Mouse (Mus musculus) hindbrain, embryonic 11.5 days (tissue): ENCODE results near the gene Akap10. TPM values are rescaled to one million over a fixed set of nuclear protein-coding genes. Genes with fewer than 3 reads are reported as not detected.
"Not testable (repeated sequence)": the region's sequence is repeated elsewhere in the genome, so short reads cannot be mapped to it uniquely, and the experiment has no call there.

Experiments used
- ATAC-seq: fragments of 200-750 bp; cut with Nextera tagmentation; 2 replicates; pipeline ENCODE4 v1.8.0; 2017; ENCODE audit warnings: mild to moderate bottlenecking, moderate TSS enrichment, moderate library complexity; ENCODE audit not compliant: low FRiP score
- DNase-seq: peaks from one replicate; pipeline ENCODE4 v3.0.0-alpha.2; 2015; ENCODE audit warnings: low spot score
- H3K27ac ChIP-seq: fragments of 300-500 bp; sonication (generic); 2 replicates; pipeline ENCODE4 v1.5.1; 2014; ENCODE audit warnings: mild to moderate bottlenecking, low read depth, low read length
- H3K27me3 ChIP-seq: fragments of 300-500 bp; sonication (generic); 2 replicates; pipeline ENCODE4 v1.6.1; 2014; ENCODE audit warnings: mild to moderate bottlenecking, low read length, moderate library complexity, mixed read lengths; ENCODE audit not compliant: control insufficient read depth, insufficient read depth
- H3K36me3 ChIP-seq: fragments of 300-500 bp; sonication (generic); 2 replicates; pipeline ENCODE4 v1.6.1; 2014; ENCODE audit warnings: mild to moderate bottlenecking, low read length, moderate library complexity, mixed read lengths; ENCODE audit not compliant: control insufficient read depth, insufficient read depth
- H3K4me1 ChIP-seq: fragments of 300-500 bp; sonication (generic); replicated peaks from 2 replicates; pipeline ENCODE4 v1.6.1; 2014; ENCODE audit warnings: low read length, mixed read lengths; ENCODE audit not compliant: control insufficient read depth, insufficient read depth
- H3K4me2 ChIP-seq: fragments of 300-500 bp; sonication (generic); replicated peaks from 2 replicates; pipeline ENCODE4 v1.6.1; 2014; ENCODE audit warnings: mild to moderate bottlenecking, low read depth, low read length
- H3K4me3 ChIP-seq: fragments of 300-500 bp; sonication (generic); 2 replicates; pipeline ENCODE4 v1.5.1; 2014; ENCODE audit warnings: low read depth, low read length
- H3K9ac ChIP-seq: fragments of 300-500 bp; sonication (generic); 2 replicates; pipeline ENCODE4 v1.6.1; 2014; ENCODE audit warnings: low read depth, low read length
- H3K9me3 ChIP-seq: fragments of 300-500 bp; sonication (generic); 2 replicates; pipeline ENCODE4 v1.6.1; 2016; ENCODE audit warnings: low read length; ENCODE audit not compliant: control insufficient read depth
- WGBS: fragments of 180-500 bp; shearing (Covaris S2); extraction: QIAGEN DNeasy Blood & Tissue Kit; methylation state at CpG from one replicate; pipeline ENCODE4 v1.1.7; 2014; 5-methylcytosine and 5-hydroxymethylcytosine counted together
- polyA plus RNA-seq: library from polyadenylated mRNA; unstranded; fragments of >200 nt; fragmentation: Nextera tagmentation; extraction: Ambion mirVana; gene quantifications from 2 replicates; pipeline ENCODE4 v1.2.1, GENCODE M21; 2014

Gene Akap10
- polyA plus RNA-seq, 1 experiment from 2014 or later, result 17.1 TPM

DNA sequence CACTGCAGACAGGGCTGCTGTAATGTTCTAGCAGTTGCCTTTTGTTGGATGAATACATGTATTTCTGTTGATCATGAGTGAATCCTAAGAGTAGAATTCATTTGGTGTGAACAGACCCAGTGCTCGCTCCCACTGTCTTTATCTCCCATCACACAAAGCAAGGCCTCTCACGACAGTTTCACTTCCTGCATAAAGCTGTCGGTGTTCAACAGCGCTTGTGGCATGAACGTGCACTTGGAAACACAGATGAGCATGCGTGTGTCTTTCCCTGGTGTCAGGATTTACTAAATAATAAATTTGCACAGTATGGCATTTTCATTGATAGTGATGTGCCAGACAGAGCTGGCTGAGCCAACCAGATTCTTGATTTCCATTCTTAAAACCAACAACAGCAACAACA is 32.6 kb upstream of the Akap10 start:
- H3K4me1 ChIP-seq, result no peaks in the 10 kb centered on the region
- H3K36me3 ChIP-seq, result no peaks in the 10 kb centered on the region
- WGBS, result 85% methylated on average over 6 of the region's 6 CpGs
- no peak overlapping the region for H3K4me2 ChIP-seq
- no peak for ATAC-seq
- H3K4me3 ChIP-seq, result no peak overlapping the region
- no peak overlapping the region for H3K9ac ChIP-seq
- no peak overlapping the region for H3K27ac ChIP-seq
- H3K9me3 ChIP-seq, result no peaks in the 10 kb centered on the region
- H3K27me3 ChIP-seq, result peaks cover 3% of the 10 kb centered on the region; the same call in 1 of the 2 replicates
- DNase-seq, result no peak

DNA sequence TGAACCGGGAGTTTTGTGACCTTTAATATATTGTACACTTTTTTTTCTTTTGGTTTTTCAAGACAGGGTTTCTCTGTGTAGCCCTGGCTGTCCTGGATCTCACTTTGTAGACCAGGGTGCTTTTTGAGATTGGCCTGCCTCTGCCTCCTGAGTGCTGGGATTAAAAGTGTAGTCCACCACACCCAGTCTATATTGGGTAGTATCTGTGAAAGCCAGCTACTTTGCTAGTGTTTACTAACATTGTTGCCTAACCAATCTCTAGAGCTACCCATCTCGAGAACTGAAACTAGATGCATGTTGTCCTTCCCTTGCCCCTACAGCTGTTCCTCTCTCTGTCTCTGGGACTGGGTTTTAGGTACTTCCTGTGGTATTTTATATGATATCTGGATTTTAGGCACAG is 30.0 kb upstream of the Akap10 start:
- peaks cover 9% of the 10 kb centered on the region for H3K27me3 ChIP-seq
- WGBS, result 81% methylated on average over 2 of the region's 2 CpGs
- H3K4me1 ChIP-seq, result no peaks in the 10 kb centered on the region
- no peak for ATAC-seq
- H3K36me3 ChIP-seq, result no peaks in the 10 kb centered on the region
- no peak for DNase-seq
- no peaks in the 10 kb centered on the region for H3K9me3 ChIP-seq
- no peak overlapping the region for H3K4me2 ChIP-seq
- H3K4me3 ChIP-seq, result no peak overlapping the region
- no peak overlapping the region for H3K9ac ChIP-seq
- no peak overlapping the region for H3K27ac ChIP-seq

GRCm38 (mm10) chr11:61958706-61959105 is 28.7 kb upstream of the Akap10 start:
- WGBS, result 60% methylated on average over 6 of the region's 6 CpGs
- not testable (repeated sequence) for H3K4me1 ChIP-seq, ATAC-seq

GRCm38 (mm10) chr11:61957296-61957813 is 27.3 kb upstream of the Akap10 start:
- Histone ChIP-seq H3K9ac (no peak overlapping the region), H3K36me3 (no peaks in the 10 kb centered on the region), H3K4me2 (peak overlapping the region; percentile 100), H3K9me3 (no peaks in the 10 kb centered on the region), H3K27me3 (peaks cover 9% of the 10 kb centered on the region), H3K4me1 (no peaks in the 10 kb centered on the region), H3K4me3 (peak overlapping the region; percentile 68), H3K27ac (no peak overlapping the region)
- WGBS, result 5% methylated on average over 25 of the region's 25 CpGs
- ATAC-seq, result no peak; the same call in 1 of the 2 replicates
- DNase-seq, result peak; percentile 44

More at GRCm38 (mm10) chr11:61958706-61959105, 28.7 kb upstream of the Akap10 start:
- not testable (repeated sequence) for H3K9me3 ChIP-seq, H3K36me3 ChIP-seq, H3K27me3 ChIP-seq, H3K4me3 ChIP-seq, H3K27ac ChIP-seq, H3K4me2 ChIP-seq, H3K9ac ChIP-seq, DNase-seq

- Histone ChIP-seq H3K9ac (peak within 1 kb of the TSS; percentile 47; the same call in 1 of the 2 replicates), H3K4me3 (peak within 1 kb of the TSS; percentile 68), H3K9me3 (no peaks in the 10 kb centered on the region), H3K4me2 (peak within 1 kb of the TSS; percentile 100), H3K27ac (no peak within 1 kb of the TSS), H3K4me1 (no peaks in the 10 kb centered on the region), H3K27me3 (peaks cover 9% of the 10 kb centered on the region), H3K36me3 (no peaks in the 10 kb centered on the region)
- ATAC-seq (peak; percentile 92), DNase-seq (peak; percentile 97)
- under 1% methylated on average over 53 of the region's 58 CpGs for WGBS
Observed at GRCm38 (mm10) chr11:61956572-61957295, 26.7 kb upstream of the Akap10 start, which contains the start of gene Specc1. Specc1 (plus strand) TSS chr11:61956763.

- Histone ChIP-seq H3K27me3 (peaks cover 9% of the 10 kb centered on the region), H3K27ac (no peak overlapping the region), H3K9ac (no peak overlapping the region), H3K36me3 (no peaks in the 10 kb centered on the region), H3K4me3 (no peak overlapping the region), H3K4me1 (no peaks in the 10 kb centered on the region), H3K9me3 (no peaks in the 10 kb centered on the region), H3K4me2 (no peak overlapping the region)
- DNase-seq, result no peak
- ATAC-seq, result peak; percentile 27; the same call in 1 of the 2 replicates
- 77% methylated on average over 6 of the region's 6 CpGs for WGBS
Observed at GRCm38 (mm10) chr11:61955951-61956350, 25.9 kb upstream of the Akap10 start.

- DNase-seq, result no peak
- ATAC-seq, result no peak
- no peak overlapping the region for H3K9ac ChIP-seq
- no peaks in the 10 kb centered on the region for H3K9me3 ChIP-seq
- no peaks in the 10 kb centered on the region for H3K36me3 ChIP-seq
- H3K27me3 ChIP-seq, result peaks cover 9% of the 10 kb centered on the region
- H3K4me3 ChIP-seq, result no peak overlapping the region
- WGBS, result 76% methylated on average over 6 of the region's 6 CpGs
- no peak overlapping the region for H3K4me2 ChIP-seq
- H3K4me1 ChIP-seq, result no peaks in the 10 kb centered on the region
- H3K27ac ChIP-seq, result no peak overlapping the region
Observed at GRCm38 (mm10) chr11:61955136-61955535, 25.1 kb upstream of the Akap10 start.

DNA sequence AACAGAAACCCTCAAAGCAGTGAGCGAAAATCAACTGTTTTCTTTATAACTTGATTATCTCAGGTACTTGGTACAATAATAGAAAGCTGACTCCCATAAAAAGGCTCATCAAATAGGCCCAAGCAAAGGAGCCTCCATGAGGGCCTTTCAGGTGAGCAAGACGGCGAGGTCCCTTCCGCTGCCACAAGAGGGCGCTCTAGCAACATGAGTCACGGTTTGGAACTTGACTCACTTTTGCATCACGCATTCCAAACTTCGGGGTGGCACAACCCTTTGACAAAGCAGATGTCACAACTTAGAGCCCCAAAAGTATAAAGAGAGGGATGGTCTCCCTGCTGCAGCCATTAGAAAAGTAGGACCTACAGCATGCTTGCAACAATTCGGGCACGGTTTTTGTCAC is 20.6 kb upstream of the Akap10 start:
- H3K4me2 ChIP-seq, result no peak overlapping the region
- no peak for ATAC-seq
- WGBS, result 19% methylated on average over 10 of the region's 10 CpGs

GRCm38 (mm10) chr11:61949315-61949714 is 19.3 kb upstream of the Akap10 start:
- ATAC-seq (no peak), DNase-seq (peak; percentile 84)
- H3K4me1 ChIP-seq, result no peaks in the 10 kb centered on the region
- no peak overlapping the region for H3K4me3 ChIP-seq
- no peaks in the 10 kb centered on the region for H3K36me3 ChIP-seq
- no peak overlapping the region for H3K4me2 ChIP-seq
- H3K27me3 ChIP-seq, result no peaks in the 10 kb centered on the region
- WGBS, result 3% methylated on average over 3 of the region's 3 CpGs
- no peak overlapping the region for H3K9ac ChIP-seq
- H3K27ac ChIP-seq, result no peak overlapping the region
- H3K9me3 ChIP-seq, result no peaks in the 10 kb centered on the region

More for the DNA sequence above, 20.6 kb upstream of the Akap10 start:
- Histone ChIP-seq H3K4me3 (no peak overlapping the region), H3K27ac (no peak overlapping the region), H3K9me3 (no peaks in the 10 kb centered on the region), H3K9ac (no peak overlapping the region), H3K4me1 (no peaks in the 10 kb centered on the region), H3K36me3 (no peaks in the 10 kb centered on the region), H3K27me3 (no peaks in the 10 kb centered on the region)
- DNase-seq, result peak; percentile 92
